Mouse (Mus musculus) intestine, postnatal 0 days (tissue): Measurements from ENCODE around the gene Serpinb1b. TPM values are rescaled to one million over a fixed set of nuclear protein-coding genes. Genes with fewer than 3 reads are reported as not detected.

Source experiments
- ATAC-seq: fragments of 200-750 bp; cut with Nextera tagmentation; 2 replicates; pipeline ENCODE4 v1.8.0; 2017; ENCODE audit warnings: mild to moderate bottlenecking, moderate TSS enrichment, moderate library complexity
- H3K27ac ChIP-seq: fragments of 300-500 bp; sonication (generic); 2 replicates; pipeline ENCODE4 v1.5.1; 2014; ENCODE audit warnings: mild to moderate bottlenecking, low read depth, low read length, moderate library complexity
- H3K27me3 ChIP-seq: fragments of 300-500 bp; sonication (generic); replicated peaks from 2 replicates; pipeline ENCODE4 v1.6.1; 2014; ENCODE audit warnings: low read length, mixed read lengths; ENCODE audit not compliant: control insufficient read depth, insufficient read depth
- H3K36me3 ChIP-seq: fragments of 300-500 bp; sonication (generic); 2 replicates; pipeline ENCODE4 v1.6.1; 2014; ENCODE audit warnings: mild to moderate bottlenecking, moderate library complexity; ENCODE audit not compliant: control insufficient read depth, insufficient read depth
- H3K4me1 ChIP-seq: fragments of 300-500 bp; sonication (generic); replicated peaks from 2 replicates; pipeline ENCODE4 v1.6.1; 2014; ENCODE audit warnings: antibody characterized with exemption, low read length, mixed read lengths; ENCODE audit not compliant: control insufficient read depth, insufficient read depth
- H3K4me2 ChIP-seq: fragments of 300-500 bp; sonication (generic); replicated peaks from 2 replicates; pipeline ENCODE4 v1.6.1; 2014; ENCODE audit warnings: low read depth, mild to moderate bottlenecking, moderate library complexity
- H3K4me3 ChIP-seq: fragments of 300-500 bp; sonication (generic); 2 replicates; pipeline ENCODE4 v1.5.1; 2014; ENCODE audit warnings: low read depth, low read length
- H3K9ac ChIP-seq: fragments of 300-500 bp; sonication (generic); 2 replicates; pipeline ENCODE4 v1.6.1; 2014; ENCODE audit warnings: mild to moderate bottlenecking, low read depth, low read length
- H3K9me3 ChIP-seq: fragments of 300-500 bp; sonication (generic); 2 replicates; pipeline ENCODE4 v1.6.1; 2016; ENCODE audit warnings: mixed run types; ENCODE audit not compliant: control insufficient read depth
- CTCF ChIP-seq: sonication (generic); IDR thresholded peaks from 2 replicates; pipeline ENCODE4 v1.5.1; 2016; ENCODE audit warnings: low read depth, mild to moderate bottlenecking, control low read depth, antibody characterized with exemption, moderate library complexity
- WGBS: fragments of 180-500 bp; shearing (Covaris S2); extraction: QIAGEN DNeasy Blood & Tissue Kit; methylation state at CpG from one replicate; pipeline ENCODE4 v1.1.7; 2014; 5-methylcytosine and 5-hydroxymethylcytosine counted together
- polyA plus RNA-seq: library from polyadenylated mRNA; unstranded; fragments of >200 nt; fragmentation: Nextera tagmentation; extraction: Ambion mirVana; gene quantifications from 2 replicates; pipeline ENCODE4 v1.2.1, GENCODE M21; 2015

Serpinb1b gene
- polyA plus RNA-seq, 1 experiment from 2014 or later, result 0.17 TPM

- WGBS, result 28% methylated on average over 3 of the region's 3 CpGs
- ATAC-seq, result no peak
These were observed 26.7 kb upstream of the Serpinb1b start for GRCm38 (mm10) chr13:33051697-33052096.

GRCm38 (mm10) chr13:33063048-33063447 is 15.3 kb upstream of the Serpinb1b start:
- H3K9ac ChIP-seq, result no peak overlapping the region
- H3K27me3 ChIP-seq, result no peaks in the 10 kb centered on the region
- H3K27ac ChIP-seq, result no peak overlapping the region
- H3K4me1 ChIP-seq, result no peaks in the 10 kb centered on the region
- ATAC-seq, result no peak
- H3K36me3 ChIP-seq, result no peaks in the 10 kb centered on the region
- no peak overlapping the region for H3K4me3 ChIP-seq
- H3K9me3 ChIP-seq, result no peaks in the 10 kb centered on the region
- WGBS, result 76% methylated on average over 1 of the region's 1 CpGs
- no peak for TF ChIP-seq CTCF
- H3K4me2 ChIP-seq, result no peak overlapping the region

More at GRCm38 (mm10) chr13:33051697-33052096, 26.7 kb upstream of the Serpinb1b start:
- Histone ChIP-seq H3K27ac (no peak overlapping the region), H3K9me3 (no peaks in the 10 kb centered on the region), H3K4me2 (no peak overlapping the region), H3K4me3 (no peak overlapping the region), H3K36me3 (no peaks in the 10 kb centered on the region), H3K9ac (no peak overlapping the region), H3K4me1 (no peaks in the 10 kb centered on the region), H3K27me3 (no peaks in the 10 kb centered on the region)
- TF ChIP-seq CTCF, result no peak

GRCm38 (mm10) chr13:33067387-33067977 is 10.9 kb upstream of the Serpinb1b start:
- Histone ChIP-seq H3K27ac (no peak overlapping the region), H3K36me3 (no peaks in the 10 kb centered on the region), H3K4me2 (no peak overlapping the region), H3K4me3 (no peak overlapping the region), H3K9me3 (no peaks in the 10 kb centered on the region), H3K4me1 (no peaks in the 10 kb centered on the region), H3K27me3 (no peaks in the 10 kb centered on the region), H3K9ac (no peak overlapping the region)
- no peak for TF ChIP-seq CTCF
- 69% methylated on average over 1 of the region's 1 CpGs for WGBS
- ATAC-seq, result no peak

GRCm38 (mm10) chr13:33068164-33068563 is 10.2 kb upstream of the Serpinb1b start:
- no peak overlapping the region for H3K4me3 ChIP-seq
- H3K27me3 ChIP-seq, result no peaks in the 10 kb centered on the region
- no peaks in the 10 kb centered on the region for H3K4me1 ChIP-seq
- H3K4me2 ChIP-seq, result no peak overlapping the region
- no peaks in the 10 kb centered on the region for H3K9me3 ChIP-seq
- no peak for ATAC-seq
- no peak overlapping the region for H3K27ac ChIP-seq
- H3K9ac ChIP-seq, result no peak overlapping the region
- WGBS, result 80% methylated on average over 3 of the region's 3 CpGs
- no peak for TF ChIP-seq CTCF
- no peaks in the 10 kb centered on the region for H3K36me3 ChIP-seq

DNA sequence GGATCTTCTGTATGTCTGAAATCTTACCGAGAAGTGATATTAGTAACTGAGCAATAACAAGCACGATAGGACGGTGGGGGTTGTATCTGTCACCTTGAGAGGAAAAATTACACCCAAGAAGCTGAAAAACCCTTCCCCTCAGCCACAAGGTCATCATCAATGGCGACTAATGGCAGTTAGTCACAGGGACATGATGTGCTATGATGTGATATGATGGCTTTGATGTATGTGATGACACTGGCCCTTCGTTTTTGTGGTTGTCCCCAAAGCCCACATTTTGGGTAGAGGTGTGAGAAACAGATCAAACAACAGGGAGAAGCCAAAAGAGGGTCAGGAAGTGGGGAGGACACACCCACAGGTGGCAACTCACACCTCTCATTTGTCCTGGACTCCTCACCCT is 6.6 kb upstream of the Serpinb1b start:
- H3K4me2 ChIP-seq, result no peak overlapping the region
- H3K27me3 ChIP-seq, result no peaks in the 10 kb centered on the region
- no peak overlapping the region for H3K27ac ChIP-seq
- WGBS, result 78% methylated on average over 5 of the region's 5 CpGs
- no peak overlapping the region for H3K9ac ChIP-seq
- ATAC-seq, result no peak
- no peaks in the 10 kb centered on the region for H3K9me3 ChIP-seq
- H3K4me1 ChIP-seq, result no peaks in the 10 kb centered on the region
- H3K4me3 ChIP-seq, result no peak overlapping the region
- no peak for TF ChIP-seq CTCF
- no peaks in the 10 kb centered on the region for H3K36me3 ChIP-seq

DNA sequence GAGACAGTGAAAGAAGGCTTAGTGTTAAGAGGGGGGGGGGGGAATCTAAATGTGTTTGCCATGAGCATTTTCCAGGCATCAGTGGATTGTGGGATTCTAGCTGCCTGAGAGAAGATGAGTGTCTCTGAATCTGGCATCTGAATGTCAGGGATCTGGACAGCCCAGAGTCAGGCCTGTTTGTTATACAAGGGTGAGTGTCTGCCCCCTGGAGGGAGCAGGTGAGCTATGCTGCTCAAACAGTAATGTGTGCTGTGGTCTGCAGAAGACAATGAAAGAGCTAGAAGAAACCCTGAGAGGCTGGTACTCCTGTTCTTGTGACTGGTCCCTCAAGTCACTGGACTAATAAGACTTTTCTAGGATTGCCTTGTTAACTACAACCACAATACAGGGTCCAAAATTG is 4.3 kb upstream of the Serpinb1b start:
- no peak overlapping the region for H3K27ac ChIP-seq
- peak; percentile 82 for TF ChIP-seq CTCF
- H3K4me2 ChIP-seq, result no peak overlapping the region
- H3K36me3 ChIP-seq, result no peaks in the 10 kb centered on the region
- H3K4me1 ChIP-seq, result no peaks in the 10 kb centered on the region
- H3K9ac ChIP-seq, result no peak overlapping the region
- no peak overlapping the region for H3K4me3 ChIP-seq
- ATAC-seq, result 0 out of 2 replicates have a peak, but pooled peaks have one; percentile 49
- H3K27me3 ChIP-seq, result no peaks in the 10 kb centered on the region
- H3K9me3 ChIP-seq, result no peaks in the 10 kb centered on the region

GRCm38 (mm10) chr13:33076247-33076646 is 2.1 kb upstream of the Serpinb1b start:
- Histone ChIP-seq H3K4me1 (no peaks in the 10 kb centered on the region), H3K4me3 (no peak overlapping the region), H3K9ac (no peak overlapping the region), H3K27ac (no peak overlapping the region), H3K36me3 (no peaks in the 10 kb centered on the region), H3K4me2 (no peak overlapping the region), H3K27me3 (no peaks in the 10 kb centered on the region), H3K9me3 (no peaks in the 10 kb centered on the region)
- no peak for ATAC-seq
- TF ChIP-seq CTCF, result no peak
- WGBS, result 52% methylated on average over 3 of the region's 3 CpGs
